Mouse (Mus musculus): ENCODE data around the gene Gprasp1. TPM values are rescaled to one million over a fixed set of nuclear protein-coding genes. Genes with fewer than 3 reads are reported as not detected.

The Gprasp1 gene
- 153 TPM for polyA plus RNA-seq (2014; fragmentation: Illumina TruSeq; extraction: RNeasy Lipid Tissue Mini Kit (QIAGEN cat#74804); ENCODE audit: low read depth, low replicate concordance)

DNA sequence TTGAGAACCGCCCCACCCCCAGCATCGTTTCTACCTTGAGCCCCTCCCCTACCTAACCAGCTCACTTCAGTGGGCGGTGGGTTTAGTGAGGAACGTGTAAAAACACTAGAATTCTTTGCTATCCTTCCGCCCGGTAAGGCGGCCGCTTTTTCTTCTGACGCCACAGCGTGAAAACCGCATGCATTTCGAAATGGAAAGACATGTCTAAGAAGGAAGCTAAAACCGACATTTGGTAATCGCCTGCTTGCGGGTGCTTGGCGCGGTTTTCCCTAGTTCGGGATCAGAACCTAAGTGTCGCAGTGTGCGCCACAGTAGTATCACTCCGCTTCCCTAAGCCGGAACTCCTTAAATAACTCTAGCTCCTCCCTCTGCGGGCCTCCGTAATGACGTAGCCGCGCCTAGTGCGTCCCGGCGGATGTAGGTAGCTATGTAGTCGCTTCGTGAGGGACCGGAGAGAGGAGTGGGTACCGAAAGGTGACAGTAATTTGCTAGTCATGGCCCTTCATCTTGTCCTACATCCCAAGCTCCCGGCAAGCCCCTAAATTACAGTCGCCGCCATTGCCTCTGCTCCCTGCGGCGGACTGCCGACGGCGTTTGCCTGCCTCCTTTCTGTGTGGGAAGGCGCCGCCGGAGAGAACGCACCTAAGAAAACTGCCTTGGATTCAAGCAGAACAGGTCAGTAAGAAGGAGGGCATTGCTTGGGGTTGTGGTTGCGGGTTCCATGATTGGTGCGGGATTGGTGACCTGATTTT lies at the start of gene Gprasp1, which contains the start of gene Armcx5:
Gprasp1 (plus strand) TSS at position 430 of the 752 bp plus-strand sequence.
Armcx5 (plus strand) TSS at position 430 of the 752 bp plus-strand sequence.

DNA sequence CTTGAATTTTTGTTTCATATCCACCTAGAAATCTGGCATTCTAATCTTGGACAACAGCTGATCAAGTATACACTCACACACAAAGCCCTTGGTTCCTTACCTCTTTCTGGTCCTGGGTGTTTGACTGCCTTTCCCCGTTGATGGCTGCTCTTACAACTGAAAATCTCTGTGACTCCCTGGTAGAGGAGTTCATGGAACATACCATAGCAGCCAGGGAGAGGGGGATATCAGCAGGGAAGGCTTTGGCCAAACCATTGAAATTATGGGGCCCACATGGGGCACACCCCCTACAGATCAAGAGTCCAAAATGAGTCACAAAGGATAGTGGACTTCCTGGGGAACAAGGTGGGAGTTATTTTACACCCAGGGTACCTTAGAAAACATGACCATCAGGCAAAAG lies 48.9 kb upstream of the Gprasp1 start, which contains the start of gene Tcp11x2:
Tcp11x2 (minus strand) TSS at position 158 of the 400 bp plus-strand sequence.

DNA sequence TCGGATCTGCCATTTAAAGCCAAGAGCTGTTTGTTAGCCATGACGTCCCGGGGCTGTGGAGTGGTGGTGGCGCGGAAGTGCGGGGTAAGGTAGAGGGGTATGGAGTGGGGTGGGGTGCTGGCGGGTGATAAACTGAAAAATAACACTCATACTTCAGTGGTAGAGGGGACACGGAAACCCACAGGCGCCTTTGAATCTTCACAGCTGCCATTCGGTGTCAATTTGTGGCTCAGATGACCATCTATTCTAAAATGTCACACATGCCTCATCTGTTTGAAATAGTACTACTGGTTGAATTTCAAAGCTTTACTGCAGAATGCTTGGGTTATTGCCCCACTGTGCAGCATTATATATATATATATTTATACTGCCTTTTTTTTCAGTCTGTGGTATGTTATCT lies 17.4 kb upstream of the Gprasp1 start, which contains the start of gene Tmsb15a:
Tmsb15a (minus strand) TSS at position 101 of the 400 bp plus-strand sequence.

DNA sequence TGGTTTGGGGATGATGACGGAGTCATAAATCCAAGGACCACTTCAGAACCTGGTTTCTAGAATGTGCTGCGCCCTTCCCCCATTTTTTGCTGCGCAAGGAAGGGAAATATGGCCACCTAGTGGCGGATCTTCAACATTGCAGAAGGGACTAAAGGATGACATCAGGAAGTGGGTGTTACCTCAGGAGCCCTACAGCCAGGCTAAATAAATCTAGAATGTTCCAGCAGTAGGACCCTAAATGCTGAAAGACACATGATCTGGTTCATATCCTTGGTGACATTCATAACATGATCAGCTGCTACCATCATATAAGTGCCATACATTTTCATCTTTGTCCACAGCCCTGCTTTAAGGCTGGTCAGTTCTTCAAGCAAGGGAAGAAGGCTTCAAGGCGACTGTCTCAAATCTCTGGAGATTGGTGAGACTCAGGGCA lies 54.7 kb downstream of the Gprasp1 start, which contains the start of gene Bhlhb9:
Bhlhb9 (plus strand) TSS at position 383 of the 433 bp plus-strand sequence.

DNA sequence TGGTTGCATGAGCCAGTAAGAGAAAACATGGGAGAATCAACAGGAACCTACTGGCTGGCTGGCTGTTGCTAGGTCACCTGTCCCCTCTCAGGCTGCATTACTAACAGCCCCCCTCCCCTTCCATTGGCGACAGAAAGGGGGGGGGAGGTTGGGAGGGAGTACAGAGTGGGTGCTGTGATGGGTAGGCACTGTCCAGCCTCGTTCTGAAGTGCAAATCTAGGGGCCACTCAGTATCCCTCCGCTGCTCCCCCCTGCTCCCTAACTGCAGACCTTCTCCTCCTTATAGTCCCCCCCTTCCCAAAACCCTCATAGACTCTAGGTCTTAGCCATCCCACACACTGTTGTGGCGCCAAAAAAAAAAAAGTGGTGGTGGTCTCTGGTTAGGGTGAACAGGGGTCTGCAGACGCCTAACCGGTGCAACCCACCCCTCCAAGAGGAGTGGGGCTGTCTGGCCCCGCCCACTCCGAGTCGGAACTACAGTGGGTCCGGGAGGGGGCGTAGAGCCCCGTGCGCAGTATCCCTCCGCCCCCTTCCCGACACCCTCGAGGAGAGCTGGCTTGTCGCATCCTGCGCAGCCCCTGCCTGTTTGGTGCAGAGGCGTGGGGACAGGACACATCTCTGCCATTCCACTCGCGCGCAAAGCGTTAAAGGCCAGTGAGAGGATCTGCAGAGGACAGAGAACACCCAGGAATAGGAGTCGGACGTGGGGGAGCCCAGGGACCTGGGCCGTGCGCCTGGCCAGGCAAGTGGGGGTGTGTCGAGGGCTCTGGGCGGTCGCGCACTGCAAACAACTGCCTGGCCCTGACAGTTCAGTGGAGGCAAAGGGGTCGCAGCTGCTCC lies 96.2 kb downstream of the Gprasp1 start, which contains the start of gene Gprasp2:
Gprasp2 (plus strand) TSS at position 514 of the 840 bp plus-strand sequence.

Other genes starting within 250 kb of the Gprasp1 start
- not detected for gene AV320801, start 248.1 kb upstream of the Gprasp1 start, polyA plus RNA-seq (2014; fragmentation: Illumina TruSeq; extraction: RNeasy Lipid Tissue Mini Kit (QIAGEN cat#74804); ENCODE audit: low read depth, low replicate concordance)
- not detected for gene Nxf7, start 144.0 kb upstream of the Gprasp1 start, polyA plus RNA-seq (2014; fragmentation: Illumina TruSeq; extraction: RNeasy Lipid Tissue Mini Kit (QIAGEN cat#74804); ENCODE audit: low read depth, low replicate concordance)
- gene Prame, start 115.0 kb upstream of the Gprasp1 start, polyA plus RNA-seq (2014; fragmentation: Illumina TruSeq; extraction: RNeasy Lipid Tissue Mini Kit (QIAGEN cat#74804); ENCODE audit: low read depth, low replicate concordance), result not detected
- gene Tcp11x2, start 48.9 kb upstream of the Gprasp1 start, polyA plus RNA-seq (2014; fragmentation: Illumina TruSeq; extraction: RNeasy Lipid Tissue Mini Kit (QIAGEN cat#74804); ENCODE audit: low read depth, low replicate concordance), result not detected
- 4.5 TPM for gene Tmsb15a, start 17.5 kb upstream of the Gprasp1 start, polyA plus RNA-seq (2014; fragmentation: Illumina TruSeq; extraction: RNeasy Lipid Tissue Mini Kit (QIAGEN cat#74804); ENCODE audit: low read depth, low replicate concordance)
- 33.2 TPM for gene Armcx5, start within 50 bp of the Gprasp1 start, polyA plus RNA-seq (2014; fragmentation: Illumina TruSeq; extraction: RNeasy Lipid Tissue Mini Kit (QIAGEN cat#74804); ENCODE audit: low read depth, low replicate concordance)
- gene Bhlhb9, start 54.9 kb downstream of the Gprasp1 start, polyA plus RNA-seq (2014; fragmentation: Illumina TruSeq; extraction: RNeasy Lipid Tissue Mini Kit (QIAGEN cat#74804); ENCODE audit: low read depth, low replicate concordance), result 58.9 TPM
- 33.6 TPM for gene Gprasp2, start 96.3 kb downstream of the Gprasp1 start, polyA plus RNA-seq (2014; fragmentation: Illumina TruSeq; extraction: RNeasy Lipid Tissue Mini Kit (QIAGEN cat#74804); ENCODE audit: low read depth, low replicate concordance)